Mouse (Mus musculus) heart, adult 2 months (tissue): Measurements from ENCODE around the gene Gsk3b. TPM values are rescaled to one million over a fixed set of nuclear protein-coding genes. Genes with fewer than 3 reads are reported as not detected.

ENCODE experiments used
- DNase-seq, 2 experiments: peaks; one replicate each; pipeline ENCODE4 v3.0.0; 2021
- H3K27ac ChIP-seq: fragments of 200-600 bp; 2 replicates; pipeline ENCODE4 v1.8.1; 2022
- H3K27me3 ChIP-seq: fragments of 200-500 bp; 2 replicates; pipeline ENCODE4 v1.6.1; 2012; ENCODE audit warnings: mild to moderate bottlenecking, low read length, inconsistent platforms, mixed read lengths; ENCODE audit not compliant: control insufficient read depth, insufficient read depth
- H3K36me3 ChIP-seq: fragments of 200-500 bp; 2 replicates; pipeline ENCODE4 v1.6.1; 2012; ENCODE audit warnings: low read length, inconsistent platforms; ENCODE audit not compliant: control insufficient read depth, insufficient read depth
- H3K4me1 ChIP-seq: fragments of 200-500 bp; 2 replicates; pipeline ENCODE4 v1.6.1; 2011; ENCODE audit warnings: low read length; ENCODE audit not compliant: control insufficient read depth, insufficient read depth
- H3K4me3 ChIP-seq: fragments of 200-600 bp; 2 replicates; pipeline ENCODE4 v1.8.1; 2022
- H3K79me2 ChIP-seq: fragments of 200-500 bp; replicated peaks from 2 replicates; pipeline ENCODE4 v1.6.1; 2012; ENCODE audit warnings: mild to moderate bottlenecking, inconsistent platforms, low read length, moderate library complexity, mixed read lengths; ENCODE audit not compliant: control insufficient read depth, insufficient read depth
- H3K9ac ChIP-seq: fragments of 200-500 bp; 2 replicates; pipeline ENCODE4 v1.6.1; 2012; ENCODE audit warnings: low read depth, mild to moderate bottlenecking, control low read depth, inconsistent platforms, low read length, mixed read lengths
- CTCF ChIP-seq: fragments of 200-600 bp; IDR thresholded peaks from 2 replicates; pipeline ENCODE4 v1.8.1; 2022; ENCODE audit warnings: antibody characterized with exemption, mild to moderate bottlenecking, moderate library complexity
- EP300 ChIP-seq: fragments of 200-500 bp; IDR thresholded peaks from 2 replicates; pipeline ENCODE4 v1.6.1; 2011; ENCODE audit warnings: low read depth, low read length, control low read depth; ENCODE audit not compliant: insufficient read depth
- POLR2A ChIP-seq: fragments of 200-500 bp; IDR thresholded peaks from 2 replicates; pipeline ENCODE4 v1.6.1; 2011; ENCODE audit warnings: mild to moderate bottlenecking, low read depth, low read length, control low read depth; ENCODE audit not compliant: insufficient read depth
- whole genome bisulfite sequencing: fragments of 180-500 bp; shearing (Covaris S2); methylation state at CpG from one replicate; pipeline ENCODE4 v1.1.7; 2018; 5-methylcytosine and 5-hydroxymethylcytosine counted together
- intact Hi-C: fragments of 180-260 bp; cut with DNase I; formaldehyde crosslinking; loops from one replicate; pipeline ENCODE4 v1.15.1; 2025
- polyA plus RNA-seq: library from polyadenylated mRNA; depleted of rRNA; stranded (reverse); fragments of >200 nt; gene quantifications from 2 replicates; pipeline ENCODE4 v1.2.3, GENCODE M21; 2012
- total RNA-seq, 2 experiments: library from RNA; stranded (reverse); gene quantifications; 2 replicates each; pipeline ENCODE4 v1.2.3; 2021

Gsk3b gene
- total and polyA plus RNA-seq, 3 experiments = 9.9 to 58.3 (median 48.8) TPM

DNA sequence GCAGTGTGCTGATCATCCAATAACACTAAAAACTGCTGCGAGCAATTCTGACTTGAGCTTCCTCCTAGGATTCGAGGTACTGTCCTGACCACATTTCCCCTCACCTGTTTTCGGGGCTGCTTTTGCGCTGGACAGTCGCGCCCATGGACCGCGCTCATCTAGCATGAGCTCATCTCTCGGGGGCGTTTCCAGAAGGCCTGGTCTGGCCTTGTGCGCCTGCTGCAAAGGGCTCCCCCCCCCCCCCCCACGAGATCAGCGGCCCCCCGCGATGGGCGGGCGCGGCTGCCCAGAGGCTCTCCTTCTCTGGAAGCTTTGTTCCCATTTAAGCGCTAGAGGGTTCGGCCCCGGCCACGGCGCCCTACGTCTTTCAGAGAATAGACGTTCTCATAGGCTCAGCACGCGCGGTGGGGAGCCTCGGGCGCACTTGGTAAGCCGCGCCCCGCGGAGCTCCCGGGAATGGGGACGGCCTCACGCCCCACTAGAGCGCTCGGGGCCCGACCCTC is 624 bp upstream of the Gsk3b start:
- Histone ChIP-seq H3K27ac (peak overlapping the region; percentile 97), H3K36me3 (peaks cover 1% of the 10 kb centered on the region; the same call in 1 of the 2 replicates), H3K27me3 (no peaks in the 10 kb centered on the region), H3K4me1 (no peaks in the 10 kb centered on the region), H3K4me3 (peak overlapping the region; percentile 92), H3K9ac (peak overlapping the region; percentile 86), H3K79me2 (no peaks in the 10 kb centered on the region; the same call in 1 of the 2 replicates)
- TF ChIP-seq POLR2A (no peak), EP300 (no peak), CTCF (no peak)
- no peak for DNase-seq
- under 1% methylated on average over 40 of the region's 40 CpGs for WGBS
- intact Hi-C loops = loop anchor here (1.0 to 2.0 kb wide), 4 partner anchors 93 to 403 kb away; partner anchors contain the start of gene Lrrc58

DNA sequence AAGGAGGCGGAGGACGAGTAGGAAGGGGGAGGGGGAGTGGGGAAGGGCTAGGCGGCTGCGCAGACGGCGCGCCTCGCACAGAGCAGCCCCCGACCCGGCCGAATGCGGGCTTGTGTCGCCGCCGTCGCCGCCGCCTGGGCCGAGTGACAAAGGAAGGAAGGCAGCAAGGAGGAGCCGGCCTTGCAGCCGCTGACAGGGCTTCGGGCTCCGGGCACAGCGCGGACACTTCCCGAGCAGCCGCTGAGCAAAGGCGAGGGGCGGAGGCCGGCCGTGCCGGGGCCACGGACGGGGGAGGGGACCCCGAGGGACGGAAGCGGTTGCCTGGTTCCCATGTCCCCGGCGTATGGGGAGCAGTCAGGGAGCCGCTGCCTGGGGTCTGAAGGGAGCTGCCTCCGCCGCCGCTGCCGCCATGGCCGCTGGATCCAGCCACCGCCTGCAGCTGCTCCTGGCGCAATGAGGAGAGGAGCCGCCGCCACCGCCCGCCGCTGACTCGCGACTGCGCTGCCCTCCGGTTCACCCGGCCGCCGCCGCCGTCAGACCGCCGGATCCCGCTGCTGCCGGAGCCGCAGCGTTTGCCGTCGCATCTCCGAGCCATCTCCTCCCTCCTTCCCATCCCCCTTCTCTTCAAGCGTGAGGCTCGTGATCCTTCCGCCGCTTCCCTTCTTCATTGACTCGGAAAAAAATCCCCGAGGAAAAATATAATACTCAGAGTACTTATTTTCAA is 808 bp downstream of the Gsk3b start:
- no peak for DNase-seq
- Histone ChIP-seq H3K36me3 (peaks cover 12% of the 10 kb centered on the region), H3K79me2 (peaks cover 1% of the 10 kb centered on the region), H3K4me3 (peak overlapping the region; percentile 88), H3K27ac (peak overlapping the region; percentile 99), H3K4me1 (peaks cover 5% of the 10 kb centered on the region), H3K27me3 (no peaks in the 10 kb centered on the region), H3K9ac (peak overlapping the region; percentile 97)
- TF ChIP-seq CTCF (no peak), EP300 (no peak), POLR2A (peak; percentile 56)
- WGBS = 1% methylated on average over 62 of the region's 76 CpGs
- intact Hi-C loops = loop anchor here (2.0 to 10.0 kb wide), 6 partner anchors 15 to 405 kb away; partner anchors contain the start of genes Cox17, Gm21987, Lrrc58 and Maats1

DNA sequence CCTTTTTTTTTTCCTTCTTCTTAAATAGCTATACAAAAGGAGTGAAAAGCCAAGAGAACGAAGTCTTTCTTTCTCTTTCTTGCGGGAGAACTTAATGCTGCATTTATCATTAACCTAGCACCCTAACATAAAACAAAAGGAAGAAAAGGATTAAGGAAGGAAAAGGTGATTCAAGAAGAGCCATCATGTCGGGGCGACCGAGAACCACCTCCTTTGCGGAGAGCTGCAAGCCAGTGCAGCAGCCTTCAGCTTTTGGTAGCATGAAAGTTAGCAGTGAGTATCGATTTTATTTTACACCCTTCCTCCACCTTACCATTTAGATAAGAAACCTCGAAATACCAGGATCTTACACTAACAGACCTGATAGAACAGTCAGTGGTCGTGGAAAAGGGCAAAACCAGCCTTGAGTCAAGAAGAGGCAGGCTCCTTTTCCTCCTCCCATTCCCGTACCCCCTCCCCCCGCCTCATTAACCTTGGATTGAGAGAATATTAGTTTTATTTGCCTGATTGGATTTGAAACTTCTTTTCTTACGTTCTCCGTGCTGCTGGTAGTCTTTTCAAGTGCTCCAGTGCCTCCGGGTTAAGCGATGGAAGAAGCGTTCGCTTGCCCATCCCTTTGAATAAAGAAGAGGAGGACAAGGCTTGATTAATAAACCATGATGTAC is 1.7 kb downstream of the Gsk3b start:
- Histone ChIP-seq H3K9ac (peak overlapping the region; percentile 60), H3K4me1 (peaks cover 7% of the 10 kb centered on the region), H3K27me3 (no peaks in the 10 kb centered on the region), H3K4me3 (peak overlapping the region; percentile 88), H3K36me3 (peaks cover 19% of the 10 kb centered on the region), H3K27ac (peak overlapping the region; percentile 99), H3K79me2 (peaks cover 1% of the 10 kb centered on the region)
- intact Hi-C loops = loop anchor here (2.0 to 10.0 kb wide), 3 partner anchors 14 to 254 kb away; partner anchors contain the start of genes Cox17, Gm21987 and Maats1
- WGBS = under 1% methylated on average over 17 of the region's 17 CpGs
- TF ChIP-seq CTCF (no peak), POLR2A (no peak), EP300 (no peak)
- DNase-seq = no peak

DNA sequence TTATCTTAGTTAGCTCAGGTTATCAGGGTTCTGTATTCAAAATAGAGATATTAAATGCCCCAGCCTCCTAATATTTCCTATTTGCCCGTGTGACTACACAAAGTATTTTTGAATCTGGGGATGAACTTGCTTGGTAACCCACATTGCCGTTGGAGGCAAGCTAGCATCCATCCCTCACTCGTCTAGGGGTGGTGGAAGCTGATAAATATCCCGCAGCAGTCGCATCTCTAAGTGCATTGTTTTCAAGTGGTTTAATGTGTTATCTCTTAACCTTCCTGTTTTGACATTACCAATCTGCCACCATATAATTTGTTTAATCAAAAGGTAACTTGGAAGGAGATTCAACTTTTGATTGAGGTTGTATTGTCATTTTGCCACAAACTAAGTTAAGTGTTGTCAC is 2.2 kb downstream of the Gsk3b start:
- whole genome bisulfite sequencing = 0% methylated on average over 5 of the region's 5 CpGs
- TF ChIP-seq EP300 = no peak
- TF ChIP-seq POLR2A = no peak
- TF ChIP-seq CTCF = no peak
- H3K27me3 ChIP-seq = no peaks in the 10 kb centered on the region
- peak overlapping the region; percentile 99 for H3K27ac ChIP-seq
- peaks cover 19% of the 10 kb centered on the region for H3K36me3 ChIP-seq
- peaks cover 4% of the 10 kb centered on the region for H3K79me2 ChIP-seq
- peaks cover 8% of the 10 kb centered on the region for H3K4me1 ChIP-seq
- intact Hi-C loops = loop anchor here (2.0 to 10.0 kb wide), 3 partner anchors 14 to 254 kb away; partner anchors contain the start of genes Cox17, Gm21987 and Maats1
- peak overlapping the region; percentile 60; the same call in 1 of the 2 replicates for H3K9ac ChIP-seq
- no peak for DNase-seq
- H3K4me3 ChIP-seq = peak overlapping the region; percentile 88

DNA sequence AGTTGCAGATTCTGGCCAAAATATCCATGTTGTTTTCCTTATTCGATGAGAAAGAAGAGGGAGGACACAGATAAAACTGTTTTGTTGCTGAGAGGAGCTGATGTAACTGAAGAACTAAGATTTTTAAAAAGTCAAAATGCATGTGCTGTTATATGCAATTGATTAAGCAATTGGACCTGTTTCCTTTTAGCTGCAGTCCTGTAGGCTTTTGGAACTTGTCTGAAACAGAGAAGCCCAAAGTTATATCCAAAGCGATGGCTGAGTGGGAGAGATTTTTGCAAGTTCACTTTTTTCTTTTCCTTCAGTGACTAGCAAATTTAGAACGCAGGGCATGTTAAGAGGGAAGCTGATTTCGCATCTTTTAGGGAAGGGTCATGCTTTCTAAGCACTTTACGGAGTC is 2.9 kb downstream of the Gsk3b start:
- Histone ChIP-seq H3K9ac (peak overlapping the region; percentile 41; the same call in 1 of the 2 replicates), H3K27ac (peak overlapping the region; percentile 74), H3K4me1 (peaks cover 10% of the 10 kb centered on the region), H3K27me3 (no peaks in the 10 kb centered on the region), H3K79me2 (peaks cover 6% of the 10 kb centered on the region), H3K4me3 (peak overlapping the region; percentile 88), H3K36me3 (peaks cover 19% of the 10 kb centered on the region)
- TF ChIP-seq POLR2A (no peak), CTCF (no peak), EP300 (no peak)
- intact Hi-C loops = loop anchor here (2.0 to 10.0 kb wide), 4 partner anchors 13 to 253 kb away; partner anchors contain the start of genes Cox17, Gm21987 and Maats1
- no peak for DNase-seq
- under 1% methylated on average over 5 of the region's 5 CpGs for WGBS
